Mouse (Mus musculus): ENCODE results near the gene Evi5. TPM values are rescaled to one million over a fixed set of nuclear protein-coding genes. Genes with fewer than 3 reads are reported as not detected.

Gene Evi5
- polyA plus RNA-seq, 1 experiment, result 6.2 TPM

GRCm38 (mm10) chr5:107793258-107793657 lies 81.6 kb downstream of the Evi5 start:
- Histone ChIP-seq H3K4me1 (ENCODE audit: control insufficient read depth, insufficient read depth, insufficient read length) (no peaks in the 10 kb centered on the region), H3K27ac (ENCODE audit: insufficient read depth, low read length) (no peak overlapping the region), H3K27me3 (ENCODE audit: control insufficient read depth, insufficient read depth, low read length) (no peaks in the 10 kb centered on the region), H3K36me3 (ENCODE audit: control insufficient read depth, insufficient read depth, low read length) (peaks cover 1% of the 10 kb centered on the region), H3K4me3 (ENCODE audit: extremely low read depth, insufficient read depth, insufficient read length) (no peak overlapping the region)
- TF ChIP-seq CTCF (IDR thresholded peaks at IDR 0.05; ENCODE audit: extremely low read depth, insufficient read depth, insufficient read length, insufficient replicate concordance) (no peak), POLR2A (IDR thresholded peaks at IDR 0.05; ENCODE audit: low read depth, low read length) (no peak)
- DNase-seq (ENCODE audit: low read depth in 1 of 2, low spot score in 2 of 2), result no peak
- WGBS, result 67% methylated on average over 3 of the region's 3 CpGs

GRCm38 (mm10) chr5:107792516-107792915 lies 82.4 kb downstream of the Evi5 start:
- H3K36me3 ChIP-seq (ENCODE audit: control insufficient read depth, insufficient read depth, low read length), result peaks cover 1% of the 10 kb centered on the region
- 95% methylated on average over 3 of the region's 3 CpGs for WGBS
- DNase-seq (ENCODE audit: low read depth in 1 of 2, low spot score in 2 of 2), result no peak
- H3K4me3 ChIP-seq (ENCODE audit: extremely low read depth, insufficient read depth, insufficient read length), result no peak overlapping the region
- H3K27ac ChIP-seq (ENCODE audit: insufficient read depth, low read length), result no peak overlapping the region
- no peak for TF ChIP-seq POLR2A (IDR thresholded peaks at IDR 0.05; ENCODE audit: low read depth, low read length)
- TF ChIP-seq CTCF (IDR thresholded peaks at IDR 0.05; ENCODE audit: extremely low read depth, insufficient read depth, insufficient read length, insufficient replicate concordance), result no peak
- H3K4me1 ChIP-seq (ENCODE audit: control insufficient read depth, insufficient read depth, insufficient read length), result no peaks in the 10 kb centered on the region
- no peaks in the 10 kb centered on the region for H3K27me3 ChIP-seq (ENCODE audit: control insufficient read depth, insufficient read depth, low read length)

DNA sequence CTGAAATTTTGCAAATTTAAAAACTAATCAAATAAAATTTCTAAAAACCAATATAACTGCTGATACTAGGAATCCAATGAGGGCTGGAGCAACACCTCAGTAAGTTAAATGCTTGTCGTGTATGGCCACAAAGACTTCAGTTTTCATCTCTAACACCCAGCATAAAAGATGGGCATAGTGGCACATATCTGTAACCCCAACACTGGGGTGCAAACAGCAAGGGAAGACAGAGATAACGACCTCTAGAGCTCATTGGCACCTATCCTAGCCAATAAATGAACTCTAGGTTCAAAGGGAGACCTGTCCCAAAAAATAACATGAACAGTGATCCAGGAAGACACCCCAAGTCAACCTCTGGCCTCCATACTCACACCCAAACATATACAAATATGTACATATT lies 82.9 kb downstream of the Evi5 start:
- WGBS, result 78% methylated on average over 2 of the region's 2 CpGs
- DNase-seq (ENCODE audit: low read depth in 1 of 2, low spot score in 2 of 2), result no peak
- H3K36me3 ChIP-seq (ENCODE audit: control insufficient read depth, insufficient read depth, low read length), result peaks cover 1% of the 10 kb centered on the region
- no peaks in the 10 kb centered on the region for H3K27me3 ChIP-seq (ENCODE audit: control insufficient read depth, insufficient read depth, low read length)
- no peak overlapping the region for H3K4me3 ChIP-seq (ENCODE audit: extremely low read depth, insufficient read depth, insufficient read length)
- no peak for TF ChIP-seq POLR2A (IDR thresholded peaks at IDR 0.05; ENCODE audit: low read depth, low read length)
- H3K27ac ChIP-seq (ENCODE audit: insufficient read depth, low read length), result no peak overlapping the region
- H3K4me1 ChIP-seq (ENCODE audit: control insufficient read depth, insufficient read depth, insufficient read length), result no peaks in the 10 kb centered on the region

- WGBS, result 79% methylated on average over 5 of the region's 5 CpGs
- Histone ChIP-seq H3K4me3 (ENCODE audit: extremely low read depth, insufficient read depth, insufficient read length) (no peak overlapping the region), H3K4me1 (ENCODE audit: control insufficient read depth, insufficient read depth, insufficient read length) (no peaks in the 10 kb centered on the region)
These were observed 85.4 kb downstream of the Evi5 start for GRCm38 (mm10) chr5:107789492-107789891.

GRCm38 (mm10) chr5:107787682-107788443 lies 87.0 kb downstream of the Evi5 start:
- Histone ChIP-seq H3K27ac (ENCODE audit: insufficient read depth, low read length) (no peak overlapping the region), H3K4me1 (ENCODE audit: control insufficient read depth, insufficient read depth, insufficient read length) (no peaks in the 10 kb centered on the region), H3K27me3 (ENCODE audit: control insufficient read depth, insufficient read depth, low read length) (no peaks in the 10 kb centered on the region), H3K4me3 (ENCODE audit: extremely low read depth, insufficient read depth, insufficient read length) (no peak overlapping the region), H3K36me3 (ENCODE audit: control insufficient read depth, insufficient read depth, low read length) (no peaks in the 10 kb centered on the region)
- DNase-seq (ENCODE audit: low read depth in 1 of 2, low spot score in 2 of 2), result no peak
- TF ChIP-seq POLR2A (IDR thresholded peaks at IDR 0.05; ENCODE audit: low read depth, low read length) (no peak), CTCF (IDR thresholded peaks at IDR 0.05; ENCODE audit: extremely low read depth, insufficient read depth, insufficient read length, insufficient replicate concordance) (no peak)
- 39% methylated on average over 7 of the region's 7 CpGs for WGBS

More at GRCm38 (mm10) chr5:107789492-107789891, 85.4 kb downstream of the Evi5 start:
- TF ChIP-seq POLR2A (IDR thresholded peaks at IDR 0.05; ENCODE audit: low read depth, low read length) (no peak), CTCF (IDR thresholded peaks at IDR 0.05; ENCODE audit: extremely low read depth, insufficient read depth, insufficient read length, insufficient replicate concordance) (peak; percentile 14; the same call in 1 of the 2 replicates)
- Histone ChIP-seq H3K27ac (ENCODE audit: insufficient read depth, low read length) (no peak overlapping the region), H3K36me3 (ENCODE audit: control insufficient read depth, insufficient read depth, low read length) (no peaks in the 10 kb centered on the region), H3K27me3 (ENCODE audit: control insufficient read depth, insufficient read depth, low read length) (no peaks in the 10 kb centered on the region)
- peak in 1 of 2 experiments; percentile 5 for DNase-seq (ENCODE audit: low read depth in 1 of 2, low spot score in 2 of 2)

DNA sequence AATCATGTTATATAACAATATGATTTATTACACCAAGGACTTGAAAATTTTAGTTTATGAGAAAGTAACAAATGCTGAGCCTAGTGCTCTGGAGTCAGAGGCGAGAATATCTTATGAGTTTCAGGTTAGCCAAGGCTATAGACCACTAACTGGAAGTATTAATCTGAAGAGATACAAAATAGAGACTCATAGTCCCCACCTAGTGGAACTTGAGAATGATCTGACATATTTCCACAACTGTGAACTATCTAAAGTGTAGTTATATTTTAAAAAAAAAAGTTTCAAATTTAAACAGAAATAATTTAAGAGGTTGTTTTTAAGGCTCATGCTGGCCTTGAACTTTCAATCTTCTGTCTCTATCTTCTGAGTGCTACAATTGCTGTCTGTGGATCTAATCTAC lies 92.5 kb downstream of the Evi5 start:
- no peak for TF ChIP-seq POLR2A (IDR thresholded peaks at IDR 0.05; ENCODE audit: low read depth, low read length)
- TF ChIP-seq CTCF (IDR thresholded peaks at IDR 0.05; ENCODE audit: extremely low read depth, insufficient read depth, insufficient read length, insufficient replicate concordance), result no peak
- Histone ChIP-seq H3K27me3 (ENCODE audit: control insufficient read depth, insufficient read depth, low read length) (no peaks in the 10 kb centered on the region), H3K36me3 (ENCODE audit: control insufficient read depth, insufficient read depth, low read length) (no peaks in the 10 kb centered on the region), H3K4me3 (ENCODE audit: extremely low read depth, insufficient read depth, insufficient read length) (no peak overlapping the region), H3K4me1 (ENCODE audit: control insufficient read depth, insufficient read depth, insufficient read length) (no peaks in the 10 kb centered on the region), H3K27ac (ENCODE audit: insufficient read depth, low read length) (no peak overlapping the region)
- DNase-seq (ENCODE audit: low read depth in 1 of 2, low spot score in 2 of 2), result no peak
- WGBS, result 80% methylated on average over 1 of the region's 1 CpGs

GRCm38 (mm10) chr5:107778763-107779162 lies 96.1 kb downstream of the Evi5 start:
- DNase-seq (ENCODE audit: low read depth in 1 of 2, low spot score in 2 of 2), result no peak

More at GRCm38 (mm10) chr5:107778763-107779162, 96.1 kb downstream of the Evi5 start:
- Histone ChIP-seq H3K4me3 (ENCODE audit: extremely low read depth, insufficient read depth, insufficient read length) (no peak overlapping the region), H3K4me1 (ENCODE audit: control insufficient read depth, insufficient read depth, insufficient read length) (no peaks in the 10 kb centered on the region), H3K36me3 (ENCODE audit: control insufficient read depth, insufficient read depth, low read length) (no peaks in the 10 kb centered on the region), H3K27me3 (ENCODE audit: control insufficient read depth, insufficient read depth, low read length) (no peaks in the 10 kb centered on the region), H3K27ac (ENCODE audit: insufficient read depth, low read length) (no peak overlapping the region)
- 79% methylated on average over 3 of the region's 3 CpGs for WGBS
- TF ChIP-seq CTCF (IDR thresholded peaks at IDR 0.05; ENCODE audit: extremely low read depth, insufficient read depth, insufficient read length, insufficient replicate concordance) (no peak), POLR2A (IDR thresholded peaks at IDR 0.05; ENCODE audit: low read depth, low read length) (no peak)
